9 mouse cellular contexts compared by ENCODE assay signal in genomic region chr11:85844144-85844965, GRCm38 (mm10). TPM values are rescaled to one million over a fixed set of nuclear protein-coding genes. Genes with fewer than 3 reads are reported as not detected.
DNase-seq lines count a peak whose midpoint lies in the region; ATAC-seq lines count a peak whose summit lies in the region.
"Had no signal": no experiment of that assay in that cellular context is flagged by ENCODE, and none has a peak within 500 bp of the region (broad histone marks: within the 10 kb centered on the region; RNA-seq: fewer than 3 reads in every experiment).

No protein-coding gene starts in this region.

- H3K27ac ChIP-seq in hindbrain, embryonic 15.5 days (replicated peaks) = no peak overlapping the region

- 0 out of 2 replicates have a peak, but pooled peaks have one; percentile 62 for ATAC-seq in hindbrain, embryonic 15.5 days (ENCODE audit: low FRiP score, low read depth)

- H3K4me1 ChIP-seq in hindbrain, embryonic 15.5 days (replicated peaks) = peaks cover 41% of the 10 kb centered on the region

- H3K27me3 ChIP-seq in hindbrain, embryonic 15.5 days = peaks cover 74% of the 10 kb centered on the region

- no peaks in the 10 kb centered on the region for H3K9me3 ChIP-seq in hindbrain, embryonic 15.5 days

- no peaks in the 10 kb centered on the region for H3K36me3 ChIP-seq in hindbrain, embryonic 15.5 days

- DNase-seq in T-cell, adult 2 months (ENCODE audit: low spot score) = peak; percentile 37
- peak; percentile 87 to 90 for DNase-seq in cerebellum, postnatal 4 days (ENCODE audit: low spot score in 2 of 2)
- DNase-seq in gastrocnemius, adult 18-20 months (ENCODE audit: low spot score) = peak; percentile 91
- peak; percentile 77 to 86 for DNase-seq in left cerebral cortex, adult 18-20 months (ENCODE audit: low spot score in 2 of 2)
- peak; percentile 93 to 94 for DNase-seq in lung, postnatal 4 days
- DNase-seq in right cerebral cortex, adult 18-20 months = peak; percentile 66
- peak; percentile 86 to 90 for DNase-seq in urinary bladder, adult 18-20 months (ENCODE audit: low spot score in 2 of 2)

- WGBS in hindbrain, embryonic 15.5 days = under 1% methylated on average over 53 of the region's 54 CpGs

- peak overlapping the region; percentile 84 for H3K4me2 ChIP-seq in hindbrain, embryonic 15.5 days

- H3K4me3 ChIP-seq in hindbrain, embryonic 15.5 days = peak overlapping the region; percentile 40

- peak overlapping the region; percentile 28 for H3K9ac ChIP-seq in hindbrain, embryonic 15.5 days

RNA-seq across cellular contexts. Expression of gene Gm11444, which starts 5.8 kb away (rescaled TPM):
- total RNA-seq in gastrocnemius, adult 18-20 months (2021) = not detected
- not detected in 2 replicates for polyA plus RNA-seq in hindbrain, embryonic 15.5 days (2015; fragmentation: Nextera tagmentation; extraction: Ambion mirVana)
- total RNA-seq in left cerebral cortex, adult 18-20 months (2021) = not detected
- polyA plus RNA-seq: large intestine, adult 2 months had no signal

RNA-seq across cellular contexts. Expression of gene Tbx2, which starts 12.0 kb away (rescaled TPM):
- 1 to 10 TPM; 1.3 to 1.7 TPM for total RNA-seq in gastrocnemius, adult 18-20 months (2021)
- polyA plus RNA-seq in hindbrain, embryonic 15.5 days (2015; fragmentation: Nextera tagmentation; extraction: Ambion mirVana) = 1.5 and 1.9 TPM in 2 replicates
- total RNA-seq in left cerebral cortex, adult 18-20 months (2021) = 1 to 10 TPM; 1.3 to 1.5 TPM

RNA-seq across cellular contexts. Expression of gene Tbx4, which starts 41.9 kb away (rescaled TPM):
- total RNA-seq in gastrocnemius, adult 18-20 months (2021) = 1 to 10 TPM; 1.3 to 1.4 TPM
- polyA plus RNA-seq in hindbrain, embryonic 15.5 days (2015; fragmentation: Nextera tagmentation; extraction: Ambion mirVana) = 0.21 and 0.31 TPM in 2 replicates
- total RNA-seq in left cerebral cortex, adult 18-20 months (2021) = under 1 TPM in 1 of 2 experiments, not detected in 1; 0.14 TPM

Comparison
In these comparisons a context has a peak if more than half of its experiments do, and no peak if none do; other contexts are left out.
1. DNase-seq: peak in every context shown above with its lines; median percentile 94 in lung, postnatal 4 days; 91 in gastrocnemius, adult 18-20 months; 88 in cerebellum, postnatal 4 days; 88 in urinary bladder, adult 18-20 months; 82 in left cerebral cortex, adult 18-20 months; 66 in right cerebral cortex, adult 18-20 months; 37 in T-cell, adult 2 months.